Mouse (Mus musculus): ENCODE measurements around the gene Lexm. TPM values are rescaled to one million over a fixed set of nuclear protein-coding genes. Genes with fewer than 3 reads are reported as not detected.

The Lexm gene
- polyA plus RNA-seq, 1 experiment, result 0.23 TPM

DNA sequence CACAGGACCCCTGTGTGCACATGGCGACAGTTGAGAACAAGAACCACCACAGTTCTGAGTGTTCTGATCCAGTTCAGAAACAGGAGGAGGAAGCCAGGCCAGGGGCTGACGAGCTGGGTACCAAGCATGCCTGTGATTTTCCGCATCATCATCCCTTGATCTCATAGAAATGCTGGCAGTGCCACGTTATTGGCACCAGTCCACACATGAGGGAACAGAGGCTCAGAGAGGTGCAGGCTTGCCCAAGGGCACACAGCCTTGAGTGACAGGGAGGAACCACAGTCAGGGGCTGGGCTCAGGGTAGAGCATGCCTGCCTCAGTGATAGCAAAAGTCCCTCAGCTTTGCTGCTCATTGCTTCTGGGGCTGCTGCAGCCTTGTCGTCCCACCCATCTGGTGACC lies 10.8 kb upstream of the Lexm start:
- DNase-seq (ENCODE audit: low spot score), result no peak

DNA sequence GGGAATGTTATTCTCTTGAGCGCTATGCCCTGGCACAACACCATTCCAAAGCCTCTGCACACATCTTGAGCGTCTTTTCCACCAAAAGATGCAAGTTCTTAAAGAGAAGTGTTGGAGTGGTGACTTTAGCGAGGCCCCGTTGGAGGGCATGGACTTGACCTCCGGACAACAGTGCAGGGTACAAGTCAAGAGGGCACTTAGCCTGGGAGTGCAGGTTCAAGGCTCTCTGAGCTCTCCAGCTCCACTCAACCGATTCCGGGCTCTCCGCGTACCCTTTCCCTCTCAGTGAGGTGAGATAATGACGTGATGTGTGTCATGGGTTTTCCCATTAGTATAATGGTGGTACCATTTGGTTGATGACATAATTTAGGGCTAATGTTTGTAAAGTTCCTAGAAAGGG lies 7.2 kb upstream of the Lexm start:
- no peak for DNase-seq (ENCODE audit: low spot score)

DNA sequence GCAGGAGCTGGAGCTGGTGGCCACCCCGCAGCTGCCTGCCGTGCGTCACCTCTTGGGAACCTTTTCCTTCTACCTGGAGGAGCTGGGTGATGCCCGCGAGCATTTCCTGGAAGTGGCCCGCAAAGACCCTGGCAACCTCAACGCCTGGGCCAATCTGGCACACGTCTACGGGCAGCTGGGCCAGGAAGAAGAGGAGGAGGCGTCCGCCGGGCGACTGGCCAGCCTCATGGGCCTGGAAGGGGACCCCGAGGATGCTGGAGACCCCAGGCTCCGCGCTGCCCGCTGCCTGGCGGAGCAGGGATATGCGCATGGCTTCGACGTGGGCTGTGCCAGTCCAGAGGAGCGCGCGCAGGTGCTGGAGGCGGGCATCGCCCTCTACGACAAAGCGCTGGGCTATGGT lies 5.7 kb upstream of the Lexm start:
- DNase-seq (ENCODE audit: low spot score), result no peak

DNA sequence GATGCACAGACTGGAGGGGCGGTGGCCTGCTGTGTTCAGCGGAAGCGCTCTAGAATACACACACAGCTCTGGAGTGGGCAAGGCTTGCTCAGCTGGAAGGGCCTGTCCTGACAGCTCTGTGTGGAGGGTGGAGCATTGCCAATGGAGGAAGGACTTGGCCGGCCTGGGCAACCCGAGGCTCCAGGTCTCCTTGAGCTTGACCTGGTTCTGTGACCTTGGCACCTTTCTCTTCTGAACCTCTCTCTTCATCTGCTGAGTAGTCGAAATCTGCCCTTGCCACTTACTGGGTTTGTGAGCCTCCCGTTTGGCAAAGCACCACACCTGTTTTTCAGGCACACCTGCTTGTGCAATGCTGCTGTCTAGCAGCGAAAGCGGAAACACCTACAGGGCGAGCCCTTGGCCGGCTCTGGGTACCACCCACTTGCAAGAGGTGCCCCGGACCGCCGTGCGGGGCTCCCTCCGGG lies 5.0 kb upstream of the Lexm start, which contains the start of gene Ttc22:
TSS of gene Ttc22 (plus strand) at position 403 of the 464 bp plus-strand sequence.
- peak; percentile 59 for DNase-seq (ENCODE audit: low spot score)

DNA sequence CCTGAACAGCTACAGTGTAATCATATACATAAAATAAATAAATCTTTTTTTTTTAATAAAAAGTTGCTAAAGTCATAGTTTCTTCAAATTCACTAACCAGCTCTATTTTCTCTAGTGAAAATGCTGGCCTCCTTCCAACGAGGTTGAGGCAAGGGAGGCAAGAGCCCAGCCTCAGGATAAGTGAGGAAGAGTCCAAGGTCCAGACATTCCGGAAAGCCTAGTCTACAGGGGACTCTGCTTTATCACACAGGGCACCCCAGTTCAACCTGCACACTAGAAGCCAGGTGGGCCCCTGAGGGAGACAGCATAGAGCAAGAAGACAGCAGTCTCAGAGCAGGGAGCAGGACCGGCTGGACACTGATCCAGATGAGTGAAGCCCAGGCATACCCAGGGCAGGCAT lies 4.4 kb upstream of the Lexm start:
- no peak for DNase-seq (ENCODE audit: low spot score)

DNA sequence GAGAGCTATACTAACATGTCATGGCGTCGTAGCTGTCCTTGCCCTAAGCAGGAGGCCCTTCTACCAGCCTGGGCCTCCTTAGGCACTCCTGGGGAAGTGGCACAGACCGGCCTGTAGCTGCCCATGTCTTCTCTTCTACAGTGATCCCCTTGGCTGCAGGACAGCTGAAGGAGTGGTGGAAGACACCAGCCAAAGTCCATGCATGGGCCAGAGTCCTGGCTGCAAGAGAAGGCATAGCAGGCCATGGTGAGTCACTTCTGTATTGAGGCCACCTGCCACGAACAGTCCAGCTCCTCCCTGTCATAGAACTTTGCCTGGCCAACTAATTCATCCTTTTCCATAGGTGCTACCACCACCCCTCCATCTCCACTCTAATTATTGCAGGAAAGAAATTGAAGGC lies 1.9 kb upstream of the Lexm start:
- DNase-seq (ENCODE audit: low spot score), result no peak

DNA sequence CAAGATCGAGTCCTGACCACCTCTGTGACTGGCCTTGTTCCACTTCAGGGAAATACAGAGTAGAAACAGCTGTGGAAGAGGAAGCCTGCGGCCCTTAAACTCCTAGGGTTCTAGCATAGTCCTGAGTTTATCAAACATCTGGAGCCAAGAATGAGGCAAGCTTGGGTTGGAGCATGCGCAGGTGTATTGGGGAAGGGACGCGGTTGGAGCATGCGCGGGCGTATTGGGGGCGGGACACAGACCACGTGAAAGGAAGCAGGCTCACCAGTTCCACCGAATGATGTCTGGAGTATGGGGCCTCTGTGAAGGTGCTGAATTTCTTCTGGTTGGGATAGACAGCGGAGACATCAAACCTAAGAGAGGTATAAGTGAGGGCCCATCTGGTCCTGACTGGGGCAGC lies 1.4 kb downstream of the Lexm start:
- DNase-seq (ENCODE audit: low spot score), result no peak

DNA sequence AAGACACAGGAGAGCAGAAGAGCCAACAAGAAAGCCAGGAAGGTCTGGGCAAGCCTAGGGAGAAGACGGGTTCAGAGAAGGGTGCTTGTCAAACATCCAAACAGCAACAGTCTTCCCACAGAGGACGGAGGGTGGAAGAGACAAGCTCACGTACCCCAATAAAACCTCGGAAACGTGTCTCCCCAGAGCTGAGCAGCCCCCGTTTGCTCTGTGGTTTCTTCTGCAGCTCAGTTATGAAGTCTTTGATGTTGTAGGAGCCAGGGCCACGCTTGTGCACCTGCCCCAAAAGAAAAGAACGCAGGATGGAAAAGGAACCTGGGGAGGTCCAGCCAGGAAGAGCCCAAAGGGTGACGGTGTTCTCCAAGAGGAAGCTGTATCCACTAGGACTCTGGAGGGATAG lies 2.2 kb downstream of the Lexm start:
- DNase-seq (ENCODE audit: low spot score), result no peak

DNA sequence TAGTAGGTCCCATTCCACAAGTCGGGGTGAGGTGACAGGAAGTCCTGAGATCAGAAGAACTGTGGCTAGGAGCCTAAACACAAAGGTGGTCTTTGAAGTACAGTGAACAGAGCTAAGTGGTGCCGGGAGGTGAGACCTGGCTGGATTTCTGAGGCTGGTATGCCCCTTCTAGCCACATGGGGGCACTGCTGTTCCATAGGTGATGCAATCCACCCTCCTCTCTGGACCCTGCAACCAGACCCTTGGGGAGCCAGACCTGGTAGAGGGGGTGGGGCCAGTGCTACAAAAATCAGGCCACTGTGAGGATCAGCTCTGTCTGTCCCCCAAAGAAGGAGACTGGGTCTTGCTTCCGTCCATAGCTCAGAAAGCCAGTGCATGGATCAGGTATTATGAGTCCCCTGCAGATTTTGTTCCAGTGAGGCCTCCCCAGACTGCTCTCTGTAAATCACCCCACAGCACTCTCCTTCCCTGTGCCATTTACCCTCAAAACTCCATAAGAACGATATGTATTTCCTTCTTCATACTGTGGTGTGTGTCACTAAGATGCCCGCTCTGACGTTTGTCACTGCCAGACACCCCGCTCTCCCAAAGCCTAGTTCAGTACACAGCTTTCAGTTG lies 2.8 kb downstream of the Lexm start:
- peak; percentile 40 for DNase-seq (ENCODE audit: low spot score)

DNA sequence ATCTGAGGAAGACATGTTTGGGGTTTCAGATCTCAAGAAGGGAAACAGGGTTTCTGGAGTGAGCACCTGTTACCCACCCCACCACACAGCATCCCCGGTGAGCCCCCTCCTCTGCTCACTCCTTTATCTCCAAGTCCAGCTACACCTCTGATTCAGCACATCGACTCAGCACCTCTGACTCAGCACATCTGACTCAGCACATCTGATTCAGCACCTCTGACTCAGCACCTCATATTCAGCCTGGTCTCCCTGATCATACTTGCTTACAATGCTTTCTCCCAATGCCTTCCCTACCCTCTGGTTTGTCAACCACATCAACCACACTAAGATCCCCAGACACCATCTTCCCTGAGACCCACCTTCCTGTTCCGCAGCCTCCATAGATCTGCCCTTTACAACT lies 3.5 kb downstream of the Lexm start:
- no peak for DNase-seq (ENCODE audit: low spot score)

DNA sequence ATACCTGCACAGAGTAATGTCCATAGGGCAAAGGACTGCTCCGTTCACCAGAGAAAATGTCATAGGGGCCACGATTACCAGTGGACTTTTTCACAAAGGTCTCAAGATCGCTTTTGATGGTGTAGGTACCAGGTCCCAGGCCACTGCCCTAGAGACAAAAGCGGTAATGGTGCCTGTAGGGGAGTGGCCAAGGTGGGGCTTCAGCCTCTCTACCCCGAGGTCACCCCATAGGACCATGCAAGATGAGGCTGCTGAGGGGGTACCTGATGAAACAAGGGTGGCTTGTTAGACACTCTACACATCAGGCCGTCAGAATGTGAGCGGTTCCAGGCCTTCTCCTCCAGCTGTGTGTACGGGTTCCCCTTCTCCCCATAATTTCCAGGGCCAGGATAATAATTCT lies 3.9 kb downstream of the Lexm start:
- no peak for DNase-seq (ENCODE audit: low spot score)

DNA sequence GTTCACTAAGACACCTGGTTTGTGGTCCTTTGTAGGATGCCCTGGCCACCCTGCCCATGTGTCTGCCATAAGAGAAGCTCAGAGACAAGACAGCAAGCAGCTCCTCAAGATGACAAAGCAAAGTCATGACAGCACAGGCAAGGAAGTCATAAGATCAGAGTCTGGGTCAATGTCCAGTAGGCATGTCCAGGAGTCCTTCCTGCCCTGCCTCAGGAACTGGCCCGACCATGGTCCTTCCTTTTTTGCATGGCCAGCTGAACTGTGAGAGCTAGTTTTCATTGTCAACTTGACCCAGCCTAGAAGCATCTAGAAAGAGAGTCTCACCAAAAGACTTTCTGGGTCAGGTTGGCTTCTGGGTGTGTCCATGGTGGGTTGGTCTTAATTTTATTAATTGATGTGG lies 9.1 kb downstream of the Lexm start:
- DNase-seq (ENCODE audit: low spot score), result no peak

DNA sequence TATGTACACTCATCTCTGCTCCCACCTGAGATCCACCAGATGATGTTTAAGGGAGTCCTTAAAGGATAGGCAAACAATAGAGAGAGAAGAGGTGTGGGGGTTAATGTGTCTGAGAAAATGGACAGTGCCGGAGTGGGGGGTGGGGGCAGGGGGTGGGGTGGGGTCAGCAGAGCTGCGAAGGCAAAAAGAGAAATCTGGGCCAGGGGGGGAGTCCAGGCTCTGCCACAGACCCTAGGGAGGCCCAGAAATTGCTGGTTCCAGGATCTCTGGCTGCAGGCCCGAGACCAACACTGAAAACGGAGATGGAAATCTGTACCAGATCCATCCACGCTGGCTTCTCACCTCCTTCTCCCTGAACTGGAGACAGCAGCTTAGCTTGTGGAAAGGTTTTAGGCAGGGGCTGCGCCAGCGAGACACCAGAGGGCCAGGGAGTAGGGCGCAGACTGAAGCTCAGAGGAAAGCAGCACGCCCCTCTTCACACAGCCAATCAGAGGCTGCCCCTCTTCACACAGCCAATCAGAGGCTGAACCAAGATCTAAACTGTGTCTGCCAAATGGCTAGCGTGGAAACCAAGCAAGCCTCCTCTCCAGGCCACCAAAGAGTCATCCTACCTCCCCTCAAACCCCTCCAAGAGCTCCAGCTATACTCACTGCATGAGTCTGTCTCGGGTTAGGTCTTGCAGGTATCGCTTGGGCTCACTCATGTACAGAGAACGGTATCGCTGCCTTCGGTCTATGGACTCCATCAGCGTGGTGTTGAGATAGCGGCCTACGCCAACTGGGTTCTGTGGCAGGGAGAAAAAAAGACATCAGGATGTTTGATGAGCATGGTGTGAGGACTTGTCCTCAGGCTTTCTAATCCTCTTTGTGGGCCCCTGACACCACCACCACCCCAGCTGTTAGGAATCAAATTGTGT lies 10.1 kb downstream of the Lexm start:
- no peak for DNase-seq (ENCODE audit: low spot score)

DNA sequence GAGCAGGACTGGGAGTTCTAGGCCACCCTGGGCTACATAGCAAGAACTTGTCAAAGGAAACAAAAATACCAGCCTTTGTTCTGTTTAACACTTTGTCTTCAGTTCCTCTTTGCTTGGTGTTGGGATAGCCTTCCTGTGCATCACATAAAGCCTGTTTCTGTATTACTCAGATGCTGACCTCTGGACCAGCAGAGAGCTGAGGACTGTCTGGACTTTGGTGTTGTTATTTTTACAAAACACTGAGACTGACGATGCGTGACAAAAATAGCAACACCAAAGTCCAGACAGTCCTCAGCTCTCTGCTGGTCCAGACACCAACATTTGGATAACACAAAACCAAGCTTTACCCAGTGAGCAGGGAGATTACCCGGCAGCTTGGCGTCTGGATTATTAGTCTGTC lies 16.3 kb downstream of the Lexm start:
- DNase-seq (ENCODE audit: low spot score), result no peak

DNA sequence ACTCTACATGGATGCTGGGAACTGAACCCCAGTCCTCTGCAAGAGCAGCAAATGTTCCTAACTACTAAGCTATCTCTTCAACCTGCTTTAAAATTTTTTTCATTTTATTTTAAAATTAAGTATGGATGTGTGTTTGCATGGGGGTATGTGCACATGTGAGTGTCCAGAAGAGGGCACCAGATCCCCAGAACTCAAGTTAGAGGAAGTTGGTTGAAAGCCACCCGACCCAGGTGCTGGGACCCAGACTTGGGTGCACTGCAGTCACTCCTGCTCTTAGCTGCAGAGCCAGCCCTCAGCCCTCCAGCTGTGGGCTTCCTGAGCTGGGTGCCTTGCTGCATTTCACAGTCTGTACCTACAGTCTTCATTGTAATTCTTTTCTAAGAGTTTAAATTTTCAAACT lies 17.6 kb downstream of the Lexm start:
- no peak for DNase-seq (ENCODE audit: low spot score)

DNA sequence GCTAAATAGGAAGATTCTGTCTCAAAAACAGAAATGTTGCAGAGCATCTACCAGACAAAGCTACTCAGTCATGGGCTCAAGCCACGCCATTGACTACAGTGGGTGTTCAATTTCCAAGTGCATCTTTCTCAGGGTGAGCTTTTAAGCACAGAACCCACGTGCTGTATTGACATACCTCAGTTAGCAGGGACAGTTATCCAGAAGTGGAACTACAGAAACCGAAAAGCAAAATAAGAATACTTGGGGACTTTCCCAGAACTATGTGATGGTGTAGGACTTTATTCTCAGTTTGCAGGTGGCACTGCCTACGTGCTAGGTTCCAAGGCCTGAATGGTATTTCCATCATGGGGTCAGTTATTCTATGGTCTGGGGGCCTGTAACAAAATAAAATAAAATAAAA lies 19.3 kb downstream of the Lexm start:
- DNase-seq (ENCODE audit: low spot score), result no peak

DNA sequence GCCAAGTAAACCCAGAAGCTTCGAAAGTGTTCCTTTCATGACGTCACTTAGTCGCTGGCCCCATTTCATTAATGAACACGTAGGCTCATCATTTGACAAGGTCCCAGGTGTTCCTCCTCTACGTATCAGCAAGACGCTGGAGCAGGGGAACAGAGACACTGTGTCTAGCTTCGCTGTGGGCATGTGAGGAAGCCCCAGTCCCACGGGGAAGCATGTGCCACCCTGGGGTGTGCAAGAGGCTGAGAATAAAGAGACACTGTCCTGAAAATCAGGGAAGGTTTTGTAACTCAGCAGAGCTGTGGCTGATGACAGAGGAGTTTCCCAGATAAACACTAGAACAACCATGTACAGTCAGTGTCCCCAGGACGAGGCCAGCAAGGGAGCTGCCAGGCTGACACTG lies 20.0 kb downstream of the Lexm start:
- DNase-seq (ENCODE audit: low spot score), result no peak

DNA sequence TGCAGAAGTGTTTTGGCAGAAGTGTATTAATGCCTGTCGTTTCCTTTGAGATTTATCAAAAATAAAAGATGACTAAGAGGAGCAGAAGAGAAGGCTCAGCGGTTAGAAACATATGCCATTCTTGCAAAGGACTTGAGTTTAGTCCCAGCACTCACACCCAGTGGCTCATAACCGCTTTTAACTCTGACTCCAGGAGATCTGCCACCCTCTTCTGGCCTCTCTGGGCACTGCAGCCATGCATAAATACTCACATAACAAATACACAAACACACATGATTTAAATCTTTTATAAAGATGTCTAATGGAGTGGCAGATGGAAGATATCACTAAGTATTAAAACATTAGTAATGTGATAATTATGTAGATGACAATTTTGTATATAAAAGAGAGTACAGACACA lies 20.8 kb downstream of the Lexm start:
- DNase-seq (ENCODE audit: low spot score), result no peak

DNA sequence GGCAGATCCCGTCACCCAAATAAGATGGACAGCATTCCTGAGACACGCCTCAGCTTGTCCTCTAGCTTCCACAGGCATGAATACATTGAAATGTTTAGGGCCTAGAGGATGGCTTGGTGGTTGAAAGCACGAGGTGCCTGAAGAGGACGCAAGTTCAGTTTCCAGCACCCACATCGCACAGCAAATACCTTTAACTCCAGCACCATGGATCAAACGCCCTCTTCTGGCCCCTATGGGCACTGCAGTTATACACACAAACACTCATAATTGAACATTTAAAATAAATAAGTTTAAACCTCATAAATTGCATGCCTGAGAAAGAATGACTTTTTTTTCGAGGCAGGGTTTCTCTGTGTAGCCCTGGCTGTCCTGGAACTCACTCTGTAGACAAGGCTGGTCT lies 23.4 kb downstream of the Lexm start:
- DNase-seq (ENCODE audit: low spot score), result no peak

DNA sequence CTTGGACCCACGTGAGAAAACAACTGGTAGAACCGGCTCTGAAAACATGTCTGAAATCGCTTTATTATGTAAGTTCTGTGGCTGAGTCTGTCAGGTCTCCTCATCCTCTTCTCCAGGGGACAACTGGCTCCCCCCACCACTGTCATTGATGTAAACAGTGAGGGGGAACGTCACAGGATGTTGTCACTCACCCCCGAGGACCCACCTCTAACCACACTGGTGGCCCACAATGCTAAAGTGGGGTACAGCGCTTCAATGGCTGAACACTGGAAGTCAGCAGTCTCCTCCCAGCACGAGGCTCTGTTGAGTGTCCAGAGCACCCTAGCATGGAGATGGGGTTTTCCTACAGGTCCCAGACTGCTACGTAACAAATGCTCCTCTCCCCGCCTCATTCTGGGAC lies 26.2 kb downstream of the Lexm start:
- DNase-seq (ENCODE audit: low spot score), result no peak

DNA sequence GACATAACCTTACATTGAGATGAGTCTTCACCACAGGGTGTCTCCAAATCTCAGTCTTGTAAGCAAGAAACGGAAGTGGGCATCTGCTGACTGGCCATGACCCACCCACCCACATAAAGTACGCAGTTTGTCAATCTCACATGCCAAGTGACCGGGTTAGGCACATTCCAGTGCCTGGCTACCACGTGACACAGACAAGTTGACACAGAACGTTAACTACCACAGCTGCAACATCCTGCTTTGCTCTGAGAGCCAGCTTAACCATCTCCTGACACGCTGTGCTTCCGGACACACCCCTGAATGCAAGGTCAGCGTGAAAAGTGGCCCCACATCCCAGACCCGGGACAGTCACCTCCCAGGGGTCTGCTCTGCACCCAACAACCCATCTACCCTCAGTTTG lies 26.9 kb downstream of the Lexm start:
- no peak for DNase-seq (ENCODE audit: low spot score)

DNA sequence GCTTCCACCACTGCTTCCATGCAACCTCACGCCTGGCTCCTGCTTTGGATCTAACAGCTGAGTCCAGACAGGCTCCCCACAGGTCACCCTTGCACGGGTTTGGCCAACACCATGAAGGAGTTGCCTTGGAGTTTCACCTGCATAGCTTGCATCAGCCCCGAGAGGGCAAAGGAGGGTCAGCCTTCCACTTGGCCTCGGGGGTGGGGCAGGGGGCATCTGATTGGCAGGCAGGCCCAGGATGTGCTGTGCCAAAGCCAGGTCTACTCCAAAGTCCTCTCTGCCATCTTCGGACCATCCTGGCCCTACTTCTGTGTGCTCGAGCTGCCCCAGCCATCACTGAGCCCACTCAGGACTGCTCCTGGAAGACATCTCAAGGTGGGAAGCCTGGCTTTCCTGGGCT lies 30.0 kb downstream of the Lexm start:
- no peak for DNase-seq (ENCODE audit: low spot score)

DNA sequence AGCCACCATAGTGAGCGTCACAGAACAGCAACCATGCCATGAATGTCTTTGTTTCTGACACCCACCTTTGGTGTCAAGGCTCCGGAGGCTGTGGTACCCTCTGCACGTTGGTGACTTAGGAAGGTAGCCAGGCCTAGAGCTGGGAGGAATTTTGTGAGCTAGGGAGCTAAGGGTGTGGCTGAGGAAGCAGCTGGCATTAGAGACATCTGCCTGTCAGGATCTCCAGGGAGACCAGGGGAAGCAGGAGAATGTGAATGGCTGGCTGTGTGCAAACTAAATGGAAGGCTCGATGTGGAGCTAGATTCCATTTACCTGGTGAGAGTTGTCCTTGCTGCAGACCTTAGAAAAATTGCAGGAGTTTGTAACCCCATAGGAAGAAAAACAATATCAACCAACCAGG lies 32.4 kb downstream of the Lexm start:
- DNase-seq (ENCODE audit: low spot score), result no peak

Measured in urinary bladder, adult 2 months (tissue).